Mouse (Mus musculus) stomach, embryonic 16.5 days (tissue): ENCODE data around the gene Ccdc88b. TPM values are rescaled to one million over a fixed set of nuclear protein-coding genes. Genes with fewer than 3 reads are reported as not detected.

Experiments
- ATAC-seq: fragments of 200-750 bp; cut with Nextera tagmentation; 2 replicates; pipeline ENCODE4 v1.8.0; 2017; ENCODE audit warnings: moderate number of reproducible peaks, moderate TSS enrichment; ENCODE audit not compliant: insufficient read depth, low FRiP score
- H3K27ac ChIP-seq: fragments of 300-500 bp; sonication (generic); 2 replicates; pipeline ENCODE4 v1.5.1; 2014; ENCODE audit warnings: low read length
- H3K27me3 ChIP-seq: fragments of 300-500 bp; sonication (generic); 2 replicates; pipeline ENCODE4 v1.6.1; 2014; ENCODE audit warnings: low read length, control low read depth, mixed read lengths; ENCODE audit not compliant: control insufficient read depth, insufficient read depth
- H3K36me3 ChIP-seq: fragments of 300-500 bp; sonication (generic); 2 replicates; pipeline ENCODE4 v1.6.1; 2014; ENCODE audit warnings: low read length; ENCODE audit not compliant: control insufficient read depth, insufficient read depth
- H3K4me1 ChIP-seq: fragments of 300-500 bp; sonication (generic); 2 replicates; pipeline ENCODE4 v1.6.1; 2014; ENCODE audit warnings: low read length, control low read depth, mixed read lengths; ENCODE audit not compliant: control insufficient read depth, insufficient read depth
- H3K4me2 ChIP-seq: fragments of 300-500 bp; sonication (generic); 2 replicates; pipeline ENCODE4 v1.6.1; 2014; ENCODE audit warnings: low read depth, low read length, mixed read lengths
- H3K4me3 ChIP-seq: fragments of 300-500 bp; sonication (generic); replicated peaks from 2 replicates; pipeline ENCODE4 v1.5.1; 2014; ENCODE audit warnings: mild to moderate bottlenecking, low read length
- H3K9ac ChIP-seq: fragments of 300-500 bp; sonication (generic); 2 replicates; pipeline ENCODE4 v1.6.1; 2014; ENCODE audit warnings: low read length
- H3K9me3 ChIP-seq: fragments of 300-500 bp; sonication (generic); replicated peaks from 2 replicates; pipeline ENCODE4 v1.6.1; 2016; ENCODE audit warnings: low read length, control low read depth; ENCODE audit not compliant: control insufficient read depth
- WGBS: fragments of 180-500 bp; shearing (Covaris S2); extraction: QIAGEN DNeasy Blood & Tissue Kit; methylation state at CpG from one replicate; pipeline ENCODE4 v1.1.7; 2014; 5-methylcytosine and 5-hydroxymethylcytosine counted together
- polyA plus RNA-seq: library from polyadenylated mRNA; unstranded; fragments of >200 nt; fragmentation: Nextera tagmentation; extraction: Ambion mirVana; gene quantifications from 2 replicates; pipeline ENCODE4 v1.2.1, GENCODE M21; 2015

Ccdc88b gene
- polyA plus RNA-seq, 1 experiment from 2014 or later, result 1.1 TPM

DNA sequence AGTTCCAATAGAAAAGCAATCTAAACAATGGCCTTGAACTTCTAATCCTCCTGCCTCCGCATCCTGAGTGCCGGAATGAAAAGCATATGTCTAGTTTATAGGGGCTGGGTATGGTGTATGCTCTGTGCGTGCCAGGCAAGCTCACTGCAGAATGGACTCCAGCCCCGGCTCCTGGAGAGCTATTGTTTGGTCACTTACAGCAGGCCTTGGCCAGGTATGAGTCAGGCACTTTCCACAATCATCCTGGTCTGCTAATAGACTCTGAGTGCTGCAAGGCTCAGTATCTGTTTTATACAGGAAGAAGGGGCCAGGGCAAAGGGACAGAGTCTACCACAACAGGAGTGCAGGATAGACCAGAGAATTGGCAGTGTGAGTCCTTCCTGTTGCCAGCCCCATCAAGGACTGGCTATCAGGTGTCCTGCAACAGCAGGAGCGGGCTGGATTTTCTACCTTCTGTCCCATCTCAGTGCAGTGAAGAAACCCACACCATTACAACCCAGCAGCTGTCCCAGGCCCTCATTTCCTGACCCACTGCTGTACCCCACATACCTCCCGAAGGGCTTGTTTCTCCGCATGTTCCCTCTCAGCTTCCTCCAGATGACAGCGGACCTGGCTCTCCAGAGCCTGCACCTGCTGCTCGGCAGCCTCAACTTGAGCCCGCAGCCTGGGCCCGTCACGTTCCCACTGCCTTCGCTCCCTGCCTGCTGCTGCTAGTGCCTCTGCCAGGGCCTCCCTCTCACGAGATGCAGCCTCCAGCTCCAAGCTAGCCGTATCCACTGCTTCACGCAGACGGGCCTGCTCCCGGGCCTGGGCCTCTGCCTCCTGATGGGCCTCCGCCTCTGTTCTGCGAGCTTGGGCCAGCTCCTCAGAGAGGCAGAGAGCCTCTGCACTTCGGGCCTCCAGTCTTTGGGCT lies 5.4 kb downstream of the Ccdc88b start:
- H3K9me3 ChIP-seq, result no peaks in the 10 kb centered on the region
- H3K27ac ChIP-seq, result no peak overlapping the region
- 77% methylated on average over 21 of the region's 21 CpGs for WGBS
- peaks cover 21% of the 10 kb centered on the region for H3K27me3 ChIP-seq
- peak; percentile 48; the same call in 1 of the 2 replicates for ATAC-seq
- H3K4me3 ChIP-seq, result no peak overlapping the region
- H3K4me1 ChIP-seq, result peaks cover 14% of the 10 kb centered on the region
- peak overlapping the region; percentile 34; the same call in 1 of the 2 replicates for H3K9ac ChIP-seq
- no peaks in the 10 kb centered on the region for H3K36me3 ChIP-seq
- no peak overlapping the region for H3K4me2 ChIP-seq

DNA sequence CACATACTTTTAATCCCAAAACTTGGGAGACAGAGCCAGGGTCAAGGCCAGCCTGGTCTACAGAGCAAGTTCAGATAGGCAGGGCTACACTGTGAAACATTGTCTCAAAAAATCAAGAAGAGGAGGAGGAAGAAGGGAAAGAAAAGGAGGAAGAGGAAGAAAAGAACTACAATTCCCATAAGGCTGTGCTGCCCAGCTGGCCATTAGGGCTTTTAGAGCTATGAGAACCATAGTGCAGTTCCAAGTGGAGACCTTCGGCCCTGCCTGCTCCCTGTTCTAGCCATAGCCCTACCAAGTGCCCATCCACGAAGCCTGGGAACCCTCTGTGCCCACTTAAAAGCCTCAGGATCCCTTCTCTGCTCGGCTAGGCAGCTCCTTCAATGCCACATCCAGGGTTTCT lies 6.5 kb downstream of the Ccdc88b start:
- Histone ChIP-seq H3K4me3 (no peak overlapping the region), H3K27me3 (peaks cover 33% of the 10 kb centered on the region), H3K9ac (no peak overlapping the region), H3K36me3 (no peaks in the 10 kb centered on the region), H3K4me2 (no peak overlapping the region), H3K27ac (no peak overlapping the region), H3K4me1 (peaks cover 14% of the 10 kb centered on the region), H3K9me3 (no peaks in the 10 kb centered on the region)
- 81% methylated on average over 3 of the region's 3 CpGs for WGBS
- no peak for ATAC-seq

DNA sequence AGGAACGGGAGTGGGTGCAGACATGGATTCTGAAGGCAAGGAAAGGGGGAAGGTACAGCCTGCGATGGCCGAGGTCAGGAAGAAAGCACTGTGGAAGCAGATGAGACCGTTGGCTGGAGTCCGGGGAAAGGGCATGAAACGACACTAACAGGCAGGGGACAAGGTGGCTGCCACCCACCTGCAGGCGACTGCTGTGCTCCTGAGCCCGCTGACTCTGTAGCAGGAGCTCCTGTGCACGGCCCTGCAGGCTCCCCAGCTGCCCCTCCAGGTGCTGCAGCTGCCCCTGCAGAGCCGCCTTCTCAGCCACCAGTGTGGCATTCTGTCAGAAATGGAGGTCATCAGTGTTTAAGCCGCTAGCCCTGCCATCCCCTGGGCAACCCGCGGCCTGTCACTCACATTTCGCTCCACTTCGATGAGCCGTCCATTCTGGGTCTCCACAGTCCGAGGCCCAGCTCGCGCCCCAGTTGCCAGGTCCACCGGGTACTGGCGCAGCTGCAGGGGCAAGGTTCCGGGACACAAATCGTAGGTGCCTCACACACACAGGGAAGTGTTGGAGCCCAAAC lies 8.4 kb downstream of the Ccdc88b start:
- Histone ChIP-seq H3K4me2 (no peak overlapping the region), H3K27ac (no peak overlapping the region), H3K36me3 (no peaks in the 10 kb centered on the region), H3K4me1 (peaks cover 10% of the 10 kb centered on the region; the same call in 1 of the 2 replicates), H3K9ac (no peak overlapping the region), H3K4me3 (no peak overlapping the region), H3K27me3 (peaks cover 36% of the 10 kb centered on the region), H3K9me3 (no peaks in the 10 kb centered on the region)
- ATAC-seq, result no peak
- 79% methylated on average over 23 of the region's 23 CpGs for WGBS

DNA sequence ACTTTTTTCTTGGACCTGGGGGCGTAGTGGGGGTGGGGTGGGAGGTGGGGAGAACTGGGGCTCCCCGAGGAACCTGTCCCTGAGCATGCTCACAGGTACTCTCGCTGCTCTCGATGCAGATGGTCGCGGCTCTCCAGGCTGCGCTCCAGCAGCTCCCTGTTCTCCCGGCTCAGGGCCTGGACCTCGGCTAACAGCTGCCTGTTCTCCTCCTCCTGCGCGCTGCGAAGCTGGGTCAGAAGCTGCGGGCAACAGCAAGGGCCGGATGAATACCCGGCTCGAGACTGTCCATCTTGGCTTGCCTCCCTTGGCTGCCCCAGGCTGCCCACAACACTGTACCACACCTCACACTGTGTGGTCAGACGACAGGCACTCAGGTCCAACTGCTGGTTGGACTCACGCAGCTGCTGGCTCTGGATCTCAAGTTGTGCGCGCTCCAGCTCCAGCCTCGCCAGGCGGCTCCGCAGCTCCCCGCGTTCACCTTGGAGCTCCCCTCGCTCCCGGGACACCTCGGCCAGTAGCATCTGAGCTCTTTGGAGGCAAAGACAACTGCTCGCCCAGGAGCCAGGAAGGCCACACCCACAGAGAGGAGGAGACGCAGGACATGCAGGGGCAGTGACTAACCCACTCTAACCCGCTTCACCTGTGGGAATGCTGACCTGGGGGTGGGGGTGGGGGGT lies 10.0 kb downstream of the Ccdc88b start:
- Histone ChIP-seq H3K27ac (no peak overlapping the region), H3K4me3 (peak overlapping the region; percentile 25), H3K36me3 (no peaks in the 10 kb centered on the region), H3K4me2 (peak overlapping the region; percentile 49), H3K27me3 (peaks cover 36% of the 10 kb centered on the region), H3K4me1 (peaks cover 10% of the 10 kb centered on the region; the same call in 1 of the 2 replicates), H3K9me3 (no peaks in the 10 kb centered on the region), H3K9ac (peak overlapping the region; percentile 31; the same call in 1 of the 2 replicates)
- 12% methylated on average over 31 of the region's 31 CpGs for WGBS
- no peak for ATAC-seq

DNA sequence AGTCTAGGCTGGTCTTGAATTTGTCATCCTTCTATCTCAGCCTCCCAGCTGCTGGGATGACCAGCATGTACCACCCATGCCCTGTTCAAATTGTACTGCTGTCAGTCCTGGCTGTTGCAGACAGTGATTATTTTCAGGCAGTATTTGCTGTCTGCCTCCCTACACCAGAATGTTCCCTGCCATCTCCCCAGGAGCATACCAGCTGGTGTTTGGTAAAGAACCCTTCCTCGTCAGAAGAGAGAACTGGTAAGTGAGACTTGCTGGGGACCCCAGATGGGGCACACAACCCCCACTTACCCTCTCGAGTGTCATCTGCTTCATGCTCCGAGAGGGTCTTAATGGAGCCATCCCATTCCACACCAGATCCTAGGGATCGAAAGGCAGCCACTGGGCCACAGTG lies 12.0 kb downstream of the Ccdc88b start:
- Histone ChIP-seq H3K9me3 (no peaks in the 10 kb centered on the region), H3K36me3 (no peaks in the 10 kb centered on the region), H3K4me2 (no peak overlapping the region), H3K4me3 (no peak overlapping the region), H3K4me1 (peaks cover 12% of the 10 kb centered on the region), H3K9ac (no peak overlapping the region), H3K27ac (no peak overlapping the region), H3K27me3 (peaks cover 36% of the 10 kb centered on the region)
- no peak for ATAC-seq
- 77% methylated on average over 4 of the region's 4 CpGs for WGBS

DNA sequence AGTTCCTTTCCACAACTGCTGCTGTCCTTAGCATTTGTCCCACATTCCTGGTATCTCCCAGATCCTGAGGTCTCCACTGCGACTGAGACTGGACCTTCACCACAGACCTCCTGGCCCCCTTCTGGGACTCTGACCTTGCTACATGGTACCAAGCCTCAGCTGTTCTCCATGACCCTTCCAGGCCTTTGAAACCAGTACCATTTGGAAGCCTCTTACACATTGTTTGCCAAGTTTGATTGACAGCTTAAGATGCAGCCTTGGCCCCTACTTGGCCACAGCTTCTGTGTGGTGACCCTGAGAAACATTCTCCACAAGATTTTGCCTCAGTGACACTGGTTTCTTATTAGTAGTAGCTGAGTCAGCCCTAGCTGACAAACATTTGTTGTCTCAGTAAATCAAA lies 15.7 kb downstream of the Ccdc88b start:
- no peak for ATAC-seq
- peaks cover 7% of the 10 kb centered on the region for H3K36me3 ChIP-seq
- H3K9me3 ChIP-seq, result no peaks in the 10 kb centered on the region
- no peak overlapping the region for H3K27ac ChIP-seq
- H3K4me3 ChIP-seq, result no peak overlapping the region
- no peak overlapping the region for H3K9ac ChIP-seq
- H3K4me2 ChIP-seq, result no peak overlapping the region
- H3K27me3 ChIP-seq, result peaks cover 12% of the 10 kb centered on the region
- 75% methylated on average over 1 of the region's 1 CpGs for WGBS
- H3K4me1 ChIP-seq, result peaks cover 14% of the 10 kb centered on the region

DNA sequence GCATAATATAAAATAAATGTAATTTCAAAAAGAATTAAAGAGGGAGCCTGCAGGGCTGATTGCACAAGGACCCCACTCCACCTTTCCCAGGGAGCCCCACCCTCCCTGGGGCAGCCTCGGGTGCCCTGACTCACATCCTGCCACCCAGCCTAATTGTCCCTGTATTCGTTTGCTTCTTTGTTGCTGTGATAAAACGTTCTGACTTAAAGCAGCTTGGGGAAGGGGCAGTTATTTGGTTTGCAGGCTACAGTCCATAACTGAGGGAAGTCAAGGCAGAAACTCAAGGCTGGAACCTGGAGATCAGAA lies 16.8 kb downstream of the Ccdc88b start:
- no peaks in the 10 kb centered on the region for H3K9me3 ChIP-seq
- H3K4me2 ChIP-seq, result peak overlapping the region; percentile 93
- peaks cover 1% of the 10 kb centered on the region; the same call in 1 of the 2 replicates for H3K27me3 ChIP-seq
- H3K36me3 ChIP-seq, result peaks cover 11% of the 10 kb centered on the region
- H3K4me1 ChIP-seq, result peaks cover 14% of the 10 kb centered on the region
- ATAC-seq, result no peak
- peak overlapping the region; percentile 73; the same call in 1 of the 2 replicates for H3K27ac ChIP-seq
- H3K9ac ChIP-seq, result no peak overlapping the region
- 27% methylated on average over 3 of the region's 3 CpGs for WGBS
- H3K4me3 ChIP-seq, result no peak overlapping the region

DNA sequence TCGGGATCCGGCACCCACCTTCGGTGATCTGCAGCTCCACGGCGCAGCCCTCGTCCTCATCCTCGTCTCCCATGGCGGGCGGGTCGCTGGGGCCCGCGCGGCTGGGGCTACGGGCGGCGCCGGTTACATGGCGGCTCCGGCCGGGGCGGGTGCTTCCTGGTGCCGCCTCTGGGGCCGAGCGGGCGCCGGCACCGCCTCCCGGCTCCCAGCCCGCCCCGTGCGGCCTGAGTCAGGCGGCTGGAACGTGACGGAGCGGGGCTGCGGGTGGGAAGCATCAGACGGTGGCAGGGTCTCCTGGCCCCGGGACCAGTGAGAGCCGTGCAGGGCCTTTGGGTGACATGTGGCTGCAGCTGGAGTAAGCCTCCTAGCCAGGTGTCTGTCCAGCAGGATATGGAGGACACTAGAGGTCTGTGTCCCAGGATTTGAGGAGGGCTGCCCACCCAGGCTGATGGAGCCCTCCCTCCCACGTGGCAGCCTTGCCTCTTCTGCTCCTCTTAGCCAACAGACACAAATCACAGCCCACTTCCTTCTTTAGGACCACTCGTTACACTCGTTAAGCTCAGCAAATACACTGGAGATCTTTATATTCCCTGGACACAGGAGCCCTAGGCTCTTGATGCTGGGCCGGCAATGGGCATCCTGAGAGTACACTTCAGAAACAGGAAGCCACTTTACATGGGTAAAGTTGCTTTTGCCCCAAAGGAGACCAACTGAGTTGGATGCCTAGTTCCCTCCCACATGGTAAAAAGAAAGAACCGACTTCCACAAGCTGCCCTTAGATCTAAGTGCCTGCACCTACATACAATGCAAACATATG lies 17.3 kb downstream of the Ccdc88b start, which contains the start of gene Rps6ka4:
Gene Rps6ka4, minus strand, starts transcription at position 162 of the 817 bp plus-strand sequence.
- ATAC-seq, result peak; percentile 92
- Histone ChIP-seq H3K4me1 (peaks cover 14% of the 10 kb centered on the region), H3K9me3 (no peaks in the 10 kb centered on the region), H3K36me3 (peaks cover 11% of the 10 kb centered on the region), H3K27ac (peak within 1 kb of the TSS; percentile 73), H3K4me2 (peak within 1 kb of the TSS; percentile 93), H3K4me3 (peak within 1 kb of the TSS; percentile 85), H3K27me3 (no peaks in the 10 kb centered on the region; the same call in 1 of the 2 replicates), H3K9ac (peak within 1 kb of the TSS; percentile 93)
- 2% methylated on average over 44 of the region's 44 CpGs for WGBS
